Mouse (Mus musculus): Measurements from ENCODE around the gene Arhgap10. TPM values are rescaled to one million over a fixed set of nuclear protein-coding genes. Genes with fewer than 3 reads are reported as not detected.

Arhgap10 gene
- polyA plus RNA-seq, 1 experiment from 2014 or later = 30.7 TPM

DNA sequence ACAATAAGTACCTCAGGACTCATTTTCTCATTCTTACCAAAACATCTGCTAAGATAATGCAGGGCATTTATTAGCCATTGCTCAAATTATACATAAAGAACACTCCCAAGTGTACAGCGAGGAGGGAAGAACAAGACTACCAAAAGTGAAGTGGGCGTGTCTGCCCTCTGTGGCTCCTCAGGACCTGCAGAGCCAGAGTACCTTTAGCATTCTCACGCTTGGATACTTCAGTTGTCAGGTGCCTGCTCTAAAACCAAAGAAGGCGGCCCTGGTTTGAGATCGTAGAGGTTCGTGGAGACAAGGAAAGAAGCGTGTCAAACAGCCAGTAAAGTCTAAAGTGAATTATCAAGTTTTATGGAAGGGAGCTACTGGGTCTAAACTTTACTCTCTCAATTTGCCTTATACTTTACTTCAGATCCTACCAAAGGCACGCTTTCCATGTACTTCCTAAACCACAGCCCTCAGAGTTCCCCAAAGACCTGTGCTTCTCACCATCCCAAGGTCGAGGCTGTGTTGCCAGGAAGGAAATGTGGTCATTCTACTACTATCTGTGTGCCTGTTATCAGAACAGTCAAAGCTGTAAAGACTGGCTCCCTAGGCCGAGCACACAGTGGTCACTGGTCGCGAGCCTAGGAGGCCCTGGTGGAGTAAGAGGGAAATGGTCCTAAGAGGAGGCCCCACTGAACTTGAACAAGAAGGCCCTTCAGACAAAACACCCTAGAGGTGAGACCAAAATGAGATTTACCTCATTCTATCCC is 39.4 kb downstream of the Arhgap10 start:
- H3K27me3 ChIP-seq = no peaks in the 10 kb centered on the region
- no peak overlapping the region for H3K9ac ChIP-seq
- no peak overlapping the region for H3K4me3 ChIP-seq
- no peak overlapping the region for H3K27ac ChIP-seq
- H3K36me3 ChIP-seq = no peaks in the 10 kb centered on the region
- no peak for ATAC-seq (ENCODE audit: low FRiP score, low read depth)
- no peaks in the 10 kb centered on the region for H3K9me3 ChIP-seq
- H3K4me2 ChIP-seq (replicated peaks) = no peak overlapping the region
- WGBS = 76% methylated on average over 12 of the region's 12 CpGs
- peaks cover 41% of the 10 kb centered on the region for H3K4me1 ChIP-seq

GRCm38 (mm10) chr8:77477684-77478083 is 40.1 kb downstream of the Arhgap10 start:
- H3K4me2 ChIP-seq (replicated peaks) = no peak overlapping the region
- no peaks in the 10 kb centered on the region for H3K9me3 ChIP-seq
- H3K27me3 ChIP-seq = no peaks in the 10 kb centered on the region
- no peak overlapping the region for H3K9ac ChIP-seq
- no peak for ATAC-seq (ENCODE audit: low FRiP score, low read depth)
- no peak overlapping the region for H3K27ac ChIP-seq
- no peak overlapping the region for H3K4me3 ChIP-seq
- no peaks in the 10 kb centered on the region for H3K36me3 ChIP-seq
- H3K4me1 ChIP-seq = peaks cover 43% of the 10 kb centered on the region
- WGBS = 83% methylated on average over 12 of the region's 12 CpGs

- no peak for ATAC-seq (ENCODE audit: low FRiP score, low read depth)
- H3K36me3 ChIP-seq = no peaks in the 10 kb centered on the region
- WGBS = 92% methylated on average over 5 of the region's 5 CpGs
Measured at GRCm38 (mm10) chr8:77474614-77475013, 43.1 kb downstream of the Arhgap10 start.

GRCm38 (mm10) chr8:77473773-77474172 is 44.0 kb downstream of the Arhgap10 start:
- Histone ChIP-seq H3K4me1 (peaks cover 22% of the 10 kb centered on the region), H3K4me2 (replicated peaks) (0 out of 2 replicates have a peak overlapping the region, but pooled peaks have one; percentile 11), H3K27me3 (no peaks in the 10 kb centered on the region), H3K36me3 (no peaks in the 10 kb centered on the region), H3K9ac (no peak overlapping the region), H3K9me3 (no peaks in the 10 kb centered on the region), H3K27ac (peak overlapping the region; percentile 58; the same call in 1 of the 2 replicates), H3K4me3 (no peak overlapping the region)
- WGBS = 18% methylated on average over 7 of the region's 7 CpGs
- peak; percentile 30; the same call in 1 of the 2 replicates for ATAC-seq (ENCODE audit: low FRiP score, low read depth)

More at GRCm38 (mm10) chr8:77474614-77475013, 43.1 kb downstream of the Arhgap10 start:
- Histone ChIP-seq H3K4me1 (peaks cover 30% of the 10 kb centered on the region), H3K9me3 (no peaks in the 10 kb centered on the region), H3K27ac (no peak overlapping the region), H3K4me3 (no peak overlapping the region), H3K27me3 (no peaks in the 10 kb centered on the region), H3K9ac (no peak overlapping the region), H3K4me2 (replicated peaks) (no peak overlapping the region)

DNA sequence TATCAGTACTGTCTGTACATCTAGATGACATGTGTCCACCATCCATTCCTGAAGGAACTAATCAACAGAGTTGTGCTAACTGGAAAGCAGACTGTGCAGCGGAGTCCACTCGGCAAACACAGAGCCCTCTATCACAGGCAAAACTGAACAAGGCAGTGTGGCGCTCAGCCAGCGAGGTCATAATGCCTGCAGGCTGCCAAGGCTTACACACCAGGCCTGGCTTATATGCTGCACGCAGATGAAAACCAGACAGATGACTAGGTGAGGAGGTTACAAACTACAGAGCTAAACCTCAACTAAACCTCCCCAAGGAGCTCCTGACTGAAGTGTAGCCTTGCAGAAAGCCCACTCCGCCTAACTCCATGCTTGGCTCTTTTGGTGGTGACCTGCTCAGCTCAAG is 44.4 kb downstream of the Arhgap10 start:
- H3K27ac ChIP-seq = peak overlapping the region; percentile 58; the same call in 1 of the 2 replicates
- no peaks in the 10 kb centered on the region for H3K9me3 ChIP-seq
- no peak overlapping the region for H3K9ac ChIP-seq
- H3K36me3 ChIP-seq = no peaks in the 10 kb centered on the region
- no peaks in the 10 kb centered on the region for H3K27me3 ChIP-seq
- 0 out of 2 replicates have a peak overlapping the region, but pooled peaks have one; percentile 11 for H3K4me2 ChIP-seq (replicated peaks)
- peaks cover 18% of the 10 kb centered on the region for H3K4me1 ChIP-seq
- ATAC-seq (ENCODE audit: low FRiP score, low read depth) = peak; percentile 74
- H3K4me3 ChIP-seq = no peak overlapping the region
- 19% methylated on average over 6 of the region's 6 CpGs for WGBS

- H3K4me2 ChIP-seq (replicated peaks) = no peak overlapping the region
- no peak overlapping the region for H3K27ac ChIP-seq
- no peaks in the 10 kb centered on the region for H3K27me3 ChIP-seq
- no peaks in the 10 kb centered on the region for H3K9me3 ChIP-seq
- H3K9ac ChIP-seq = no peak overlapping the region
- no peak for ATAC-seq (ENCODE audit: low FRiP score, low read depth)
- WGBS = 73% methylated on average over 6 of the region's 6 CpGs
- H3K4me1 ChIP-seq = no peaks in the 10 kb centered on the region
- no peak overlapping the region for H3K4me3 ChIP-seq
- H3K36me3 ChIP-seq = no peaks in the 10 kb centered on the region
Measured at GRCm38 (mm10) chr8:77461392-77461791, 56.4 kb downstream of the Arhgap10 start.

- H3K36me3 ChIP-seq = no peaks in the 10 kb centered on the region
- no peak overlapping the region for H3K9ac ChIP-seq
- H3K27me3 ChIP-seq = no peaks in the 10 kb centered on the region
- no peaks in the 10 kb centered on the region for H3K4me1 ChIP-seq
- no peak overlapping the region for H3K4me3 ChIP-seq
- no peak overlapping the region for H3K4me2 ChIP-seq (replicated peaks)
- H3K27ac ChIP-seq = no peak overlapping the region
- no peaks in the 10 kb centered on the region for H3K9me3 ChIP-seq
- no peak for ATAC-seq (ENCODE audit: low FRiP score, low read depth)
- 75% methylated on average over 2 of the region's 2 CpGs for WGBS
Measured at GRCm38 (mm10) chr8:77460363-77460762, 57.4 kb downstream of the Arhgap10 start.

DNA sequence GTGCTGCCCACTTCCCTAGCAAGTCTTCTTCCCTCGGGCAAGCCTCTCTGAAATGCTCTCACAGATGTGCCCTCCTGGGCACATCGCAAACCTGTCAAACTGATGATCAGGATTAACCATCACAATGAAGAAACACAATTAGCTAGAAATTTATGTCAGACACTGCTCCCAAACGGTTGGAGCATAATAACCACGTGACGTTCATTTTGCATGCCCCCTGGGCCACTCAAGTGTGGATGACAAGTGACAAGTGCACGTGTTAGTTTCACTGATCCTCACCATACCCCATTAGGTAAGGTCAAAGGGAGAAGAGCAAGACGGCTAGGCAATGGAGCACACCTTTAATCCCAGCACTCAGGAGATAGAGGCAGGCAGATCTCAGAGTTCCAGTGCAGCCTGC is 58.1 kb downstream of the Arhgap10 start:
- no peak overlapping the region for H3K4me2 ChIP-seq (replicated peaks)
- no peak for ATAC-seq (ENCODE audit: low FRiP score, low read depth)
- H3K4me1 ChIP-seq = no peaks in the 10 kb centered on the region
- H3K36me3 ChIP-seq = no peaks in the 10 kb centered on the region; the same call in 1 of the 2 replicates
- no peaks in the 10 kb centered on the region for H3K27me3 ChIP-seq
- H3K27ac ChIP-seq = no peak overlapping the region
- no peak overlapping the region for H3K4me3 ChIP-seq
- WGBS = 27% methylated on average over 7 of the region's 7 CpGs
- H3K9ac ChIP-seq = no peak overlapping the region
- H3K9me3 ChIP-seq = no peaks in the 10 kb centered on the region

DNA sequence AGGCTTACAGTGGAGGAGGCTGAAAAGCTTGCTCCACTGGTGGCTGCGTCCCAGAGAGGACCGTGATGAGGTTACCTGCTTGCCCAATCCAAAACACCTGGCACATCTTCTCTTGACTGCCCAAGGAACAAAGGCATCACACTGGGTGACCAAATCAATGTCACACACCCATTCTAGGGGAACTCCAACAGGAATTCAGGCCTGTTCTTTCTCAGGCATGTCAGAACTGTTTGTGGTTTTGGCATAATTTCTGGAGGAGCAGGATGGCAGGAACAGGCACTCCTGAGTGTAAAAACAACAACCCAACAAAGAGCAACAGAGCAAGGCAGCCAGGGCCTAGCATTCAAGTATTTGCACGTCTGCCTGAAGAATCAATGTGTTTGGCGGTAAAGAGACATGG is 59.2 kb downstream of the Arhgap10 start:
- no peak for ATAC-seq (ENCODE audit: low FRiP score, low read depth)
- WGBS = 87% methylated on average over 4 of the region's 4 CpGs

DNA sequence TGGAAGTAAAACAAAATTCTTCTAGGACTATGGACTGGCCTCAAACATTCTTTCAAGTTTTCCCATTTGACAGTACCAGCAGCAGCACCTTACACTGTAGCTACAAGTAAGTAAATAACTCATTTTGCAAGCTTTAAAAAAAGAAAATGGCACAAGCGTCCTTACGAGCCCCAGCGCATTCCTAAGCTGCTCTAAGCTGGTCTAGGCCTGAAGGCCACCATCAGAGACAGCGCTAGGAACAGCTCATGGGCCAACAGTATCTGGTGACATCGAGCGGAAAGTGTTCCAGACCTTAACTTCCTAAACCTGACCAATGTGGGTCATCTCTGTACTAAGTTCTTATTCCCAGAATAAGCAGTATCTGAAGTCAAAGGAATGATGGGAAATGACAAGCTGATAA is 61.5 kb downstream of the Arhgap10 start:
- ATAC-seq (ENCODE audit: low FRiP score, low read depth) = no peak
- H3K4me1 ChIP-seq = no peaks in the 10 kb centered on the region
- no peak overlapping the region for H3K9ac ChIP-seq
- WGBS = 91% methylated on average over 6 of the region's 6 CpGs
- no peak overlapping the region for H3K4me2 ChIP-seq (replicated peaks)
- H3K27ac ChIP-seq = no peak overlapping the region
- no peaks in the 10 kb centered on the region for H3K27me3 ChIP-seq
- H3K4me3 ChIP-seq = no peak overlapping the region
- no peaks in the 10 kb centered on the region; the same call in 1 of the 2 replicates for H3K36me3 ChIP-seq
- H3K9me3 ChIP-seq = peaks cover 5% of the 10 kb centered on the region

More for the DNA sequence above, 59.2 kb downstream of the Arhgap10 start:
- Histone ChIP-seq H3K9me3 (no peaks in the 10 kb centered on the region), H3K4me1 (no peaks in the 10 kb centered on the region), H3K4me2 (replicated peaks) (no peak overlapping the region), H3K27me3 (no peaks in the 10 kb centered on the region), H3K36me3 (no peaks in the 10 kb centered on the region; the same call in 1 of the 2 replicates), H3K9ac (no peak overlapping the region), H3K4me3 (no peak overlapping the region), H3K27ac (no peak overlapping the region)

GRCm38 (mm10) chr8:77453836-77454235 is 63.9 kb downstream of the Arhgap10 start:
- WGBS = 89% methylated on average over 9 of the region's 9 CpGs
- no peaks in the 10 kb centered on the region for H3K4me1 ChIP-seq
- no peak overlapping the region for H3K27ac ChIP-seq
- no peak overlapping the region for H3K4me3 ChIP-seq
- H3K36me3 ChIP-seq = peaks cover 20% of the 10 kb centered on the region
- H3K9ac ChIP-seq = no peak overlapping the region
- H3K27me3 ChIP-seq = no peaks in the 10 kb centered on the region
- no peak overlapping the region for H3K4me2 ChIP-seq (replicated peaks)
- H3K9me3 ChIP-seq = peaks cover 26% of the 10 kb centered on the region
- ATAC-seq (ENCODE audit: low FRiP score, low read depth) = no peak

DNA sequence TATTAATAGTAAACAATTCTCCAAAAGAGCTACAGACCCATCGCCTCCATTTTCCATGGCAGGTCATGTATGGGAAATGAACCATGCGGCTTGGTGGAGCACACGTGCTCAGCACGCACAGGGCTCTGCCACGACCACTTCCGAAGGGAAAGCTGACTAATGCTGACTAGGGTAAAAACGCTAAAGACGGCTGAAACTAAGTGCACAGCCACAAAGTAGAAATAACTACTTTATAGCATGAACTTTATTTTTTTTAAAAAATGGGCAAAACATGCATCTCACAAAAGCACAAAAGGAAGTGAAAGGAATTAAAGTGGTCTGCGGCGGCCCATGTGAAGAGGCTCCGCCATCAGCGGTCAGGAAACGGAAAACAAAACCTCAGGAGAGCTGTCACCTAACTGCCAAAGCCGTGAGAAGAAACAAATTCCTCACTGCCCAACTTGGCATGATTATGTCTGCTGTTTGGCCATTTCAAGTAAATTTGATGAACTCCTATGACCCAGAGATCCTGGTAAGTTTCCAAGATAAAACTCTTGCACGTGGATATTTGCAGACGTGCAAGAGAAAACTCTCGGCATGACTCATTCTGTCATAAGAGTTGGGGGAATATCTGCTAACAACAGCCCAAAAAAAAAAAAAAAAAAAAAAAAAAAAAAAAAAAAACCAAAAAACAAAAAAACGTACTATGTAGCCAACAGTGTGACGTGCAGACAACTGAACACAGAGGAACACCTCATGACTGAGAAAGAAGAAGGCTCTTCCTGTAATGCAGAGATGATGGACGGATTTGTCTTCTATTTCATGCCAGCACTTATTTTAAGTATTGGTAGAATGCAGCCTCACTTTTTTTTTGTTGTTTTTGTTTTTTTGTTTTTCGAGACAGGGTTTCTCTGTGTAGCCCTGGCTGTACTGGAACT is 66.0 kb downstream of the Arhgap10 start:
- Histone ChIP-seq H3K4me2 (replicated peaks) (no peak overlapping the region), H3K4me1 (no peaks in the 10 kb centered on the region), H3K27me3 (no peaks in the 10 kb centered on the region), H3K4me3 (no peak overlapping the region), H3K9ac (no peak overlapping the region), H3K36me3 (peaks cover 37% of the 10 kb centered on the region), H3K27ac (no peak overlapping the region), H3K9me3 (peaks cover 45% of the 10 kb centered on the region)
- no peak for ATAC-seq (ENCODE audit: low FRiP score, low read depth)
- 89% methylated on average over 21 of the region's 21 CpGs for WGBS

All from limb, embryonic 13.5 days (tissue).